Mouse (Mus musculus) embryonic facial prominence, embryonic 14.5 days (tissue): ENCODE results near the gene Fam149a. TPM values are rescaled to one million over a fixed set of nuclear protein-coding genes. Genes with fewer than 3 reads are reported as not detected.
"Not testable (repeated sequence)": the region's sequence is repeated elsewhere in the genome, so short reads cannot be mapped to it uniquely, and the experiment has no call there.

Source experiments
- ATAC-seq: fragments of 200-750 bp; cut with Nextera tagmentation; 2 replicates; pipeline ENCODE4 v1.8.0; 2017; ENCODE audit warnings: low read depth, moderate number of reproducible peaks, moderate TSS enrichment
- DNase-seq: peaks from one replicate; pipeline ENCODE4 v3.0.0-alpha.2; 2015; ENCODE audit warnings: low spot score
- H3K27ac ChIP-seq: fragments of 300-500 bp; sonication (generic); replicated peaks from 2 replicates; pipeline ENCODE4 v1.5.1; 2014; ENCODE audit warnings: low read depth, mild to moderate bottlenecking, low read length, moderate library complexity
- H3K27me3 ChIP-seq: fragments of 300-500 bp; sonication (generic); replicated peaks from 2 replicates; pipeline ENCODE4 v1.6.1; 2014; ENCODE audit warnings: low read length; ENCODE audit not compliant: control insufficient read depth, insufficient read depth
- H3K36me3 ChIP-seq: fragments of 300-500 bp; sonication (generic); 2 replicates; pipeline ENCODE4 v1.6.1; 2014; ENCODE audit warnings: low read length, mixed read lengths; ENCODE audit not compliant: control insufficient read depth, insufficient read depth
- H3K4me1 ChIP-seq: fragments of 300-500 bp; sonication (generic); 2 replicates; pipeline ENCODE4 v1.6.1; 2014; ENCODE audit warnings: antibody characterized with exemption, low read length; ENCODE audit not compliant: control insufficient read depth, insufficient read depth
- H3K4me2 ChIP-seq: fragments of 300-500 bp; sonication (generic); 2 replicates; pipeline ENCODE4 v1.6.1; 2014; ENCODE audit warnings: low read depth, mild to moderate bottlenecking, low read length, moderate library complexity, mixed read lengths
- H3K4me3 ChIP-seq: fragments of 300-500 bp; sonication (generic); 2 replicates; pipeline ENCODE4 v1.5.1; 2014; ENCODE audit warnings: low read depth, mild to moderate bottlenecking, low read length
- H3K9ac ChIP-seq: fragments of 300-500 bp; sonication (generic); 2 replicates; pipeline ENCODE4 v1.6.1; 2014; ENCODE audit warnings: low read depth, mild to moderate bottlenecking, low read length, moderate library complexity, mixed read lengths
- H3K9me3 ChIP-seq: fragments of 300-500 bp; sonication (generic); 2 replicates; pipeline ENCODE4 v1.6.1; 2016; ENCODE audit warnings: low read length; ENCODE audit not compliant: control insufficient read depth
- WGBS: fragments of 180-500 bp; shearing (Covaris S2); extraction: QIAGEN DNeasy Blood & Tissue Kit; methylation state at CpG from one replicate; pipeline ENCODE4 v1.1.7; 2014; 5-methylcytosine and 5-hydroxymethylcytosine counted together
- polyA plus RNA-seq: library from polyadenylated mRNA; unstranded; fragments of >200 nt; fragmentation: Nextera tagmentation; extraction: Ambion mirVana; gene quantifications from 2 replicates; pipeline ENCODE4 v1.2.1, GENCODE M21; 2014

The Fam149a gene
- polyA plus RNA-seq, 1 experiment from 2014 or later, result 17.6 TPM

DNA sequence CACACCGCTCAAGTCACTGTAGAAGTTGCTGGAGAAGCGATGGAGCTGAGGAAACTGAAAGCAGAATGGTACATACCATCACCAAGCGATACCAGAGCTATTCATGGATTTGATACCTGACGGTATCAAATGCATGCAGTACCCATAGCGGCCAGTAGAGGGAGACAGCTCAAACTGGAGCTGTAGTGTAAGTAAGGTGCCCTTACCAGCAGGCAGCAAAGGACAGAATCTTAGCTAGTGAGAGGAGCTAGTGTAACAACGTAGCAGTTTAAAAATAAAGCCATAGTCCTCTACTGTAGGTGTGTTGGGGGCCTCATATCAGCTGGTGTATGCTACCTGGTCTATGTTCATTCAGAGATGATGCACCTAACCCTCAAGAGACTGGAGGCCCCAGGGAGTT is 37.1 kb downstream of the Fam149a start:
- ATAC-seq (peak; percentile 57; the same call in 1 of the 2 replicates), DNase-seq (peak; percentile 72)
- no peak overlapping the region for H3K4me3 ChIP-seq
- no peak overlapping the region for H3K27ac ChIP-seq
- H3K36me3 ChIP-seq, result peaks cover 22% of the 10 kb centered on the region
- no peaks in the 10 kb centered on the region for H3K9me3 ChIP-seq
- H3K4me1 ChIP-seq, result no peaks in the 10 kb centered on the region
- WGBS, result 16% methylated on average over 6 of the region's 6 CpGs
- H3K9ac ChIP-seq, result no peak overlapping the region
- no peaks in the 10 kb centered on the region for H3K27me3 ChIP-seq
- no peak overlapping the region for H3K4me2 ChIP-seq

DNA sequence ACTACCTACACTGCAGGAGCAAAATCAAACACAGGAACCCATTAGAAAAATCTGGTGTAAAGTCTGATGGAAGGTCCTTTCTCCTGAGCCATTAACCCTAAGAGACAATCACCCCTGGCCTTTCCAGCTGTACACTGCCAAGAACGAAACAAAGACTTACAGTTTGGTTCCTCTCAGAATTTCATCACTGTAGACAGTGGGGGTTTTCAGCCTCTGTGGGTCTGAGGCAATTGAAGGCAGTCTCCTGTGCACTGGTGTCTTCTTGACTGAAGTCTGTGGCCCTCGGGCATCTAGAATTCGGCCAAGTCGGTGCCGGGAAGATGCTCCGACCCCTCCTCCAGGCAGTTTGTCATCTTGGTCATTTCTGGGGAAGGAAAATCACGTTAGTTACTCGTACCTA is 37.8 kb downstream of the Fam149a start:
- Histone ChIP-seq H3K4me2 (no peak overlapping the region), H3K27ac (no peak overlapping the region), H3K9ac (no peak overlapping the region), H3K9me3 (no peaks in the 10 kb centered on the region), H3K27me3 (no peaks in the 10 kb centered on the region), H3K36me3 (peaks cover 22% of the 10 kb centered on the region), H3K4me1 (no peaks in the 10 kb centered on the region), H3K4me3 (no peak overlapping the region)
- ATAC-seq, result no peak
- WGBS, result 83% methylated on average over 8 of the region's 8 CpGs
- no peak for DNase-seq

DNA sequence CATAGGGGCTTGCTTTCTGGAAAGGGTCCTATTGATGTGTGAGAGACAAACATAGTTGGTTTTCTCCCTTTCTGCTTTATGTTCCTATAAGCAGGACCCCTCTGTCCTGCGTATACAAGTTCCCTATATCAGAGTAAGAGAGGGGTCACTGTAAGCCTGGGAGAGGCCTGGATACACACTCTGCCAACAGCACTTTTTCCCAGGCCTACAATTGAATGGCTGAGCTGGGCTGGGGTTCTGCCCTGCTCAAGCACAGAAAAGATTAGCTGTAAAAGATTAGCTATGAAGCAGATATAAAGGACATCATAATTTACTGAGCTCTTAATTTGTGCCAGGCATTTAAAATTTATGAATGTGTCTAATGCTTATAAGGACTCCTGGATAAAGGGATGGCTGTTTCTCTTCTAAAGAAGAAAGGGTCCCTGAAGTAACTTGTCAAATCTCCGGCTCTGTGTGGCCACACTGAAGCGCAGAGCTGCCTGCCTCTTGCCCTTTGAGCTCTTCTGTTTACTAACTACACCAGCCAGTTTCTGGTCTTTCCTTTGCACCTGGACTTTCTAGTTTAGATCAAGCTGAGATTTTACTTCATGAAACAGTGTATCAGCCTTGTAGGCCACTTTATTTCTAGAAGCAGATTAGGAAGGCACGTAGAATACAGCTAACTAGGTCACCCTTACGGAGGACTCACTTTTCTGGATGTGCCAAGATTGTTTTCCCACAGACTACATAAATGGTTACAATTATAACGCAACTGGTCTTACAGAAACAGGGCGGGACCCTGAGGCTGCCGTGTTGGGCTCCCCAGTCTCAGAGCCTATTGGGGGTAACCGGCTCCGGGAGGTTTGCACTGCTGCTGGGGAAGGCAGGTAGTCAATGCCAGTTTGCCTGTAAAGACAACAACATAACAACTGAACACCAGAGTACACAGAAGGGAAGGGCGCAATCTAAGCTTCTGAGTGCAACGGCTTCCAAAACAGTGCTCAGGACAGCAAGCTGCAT is 40.2 kb downstream of the Fam149a start:
- Histone ChIP-seq H3K4me2 (no peak overlapping the region), H3K36me3 (peaks cover 11% of the 10 kb centered on the region; the same call in 1 of the 2 replicates), H3K9ac (no peak overlapping the region), H3K9me3 (no peaks in the 10 kb centered on the region), H3K4me1 (no peaks in the 10 kb centered on the region), H3K4me3 (no peak overlapping the region), H3K27ac (no peak overlapping the region), H3K27me3 (no peaks in the 10 kb centered on the region)
- ATAC-seq, result no peak
- no peak for DNase-seq
- WGBS, result 90% methylated on average over 12 of the region's 12 CpGs

DNA sequence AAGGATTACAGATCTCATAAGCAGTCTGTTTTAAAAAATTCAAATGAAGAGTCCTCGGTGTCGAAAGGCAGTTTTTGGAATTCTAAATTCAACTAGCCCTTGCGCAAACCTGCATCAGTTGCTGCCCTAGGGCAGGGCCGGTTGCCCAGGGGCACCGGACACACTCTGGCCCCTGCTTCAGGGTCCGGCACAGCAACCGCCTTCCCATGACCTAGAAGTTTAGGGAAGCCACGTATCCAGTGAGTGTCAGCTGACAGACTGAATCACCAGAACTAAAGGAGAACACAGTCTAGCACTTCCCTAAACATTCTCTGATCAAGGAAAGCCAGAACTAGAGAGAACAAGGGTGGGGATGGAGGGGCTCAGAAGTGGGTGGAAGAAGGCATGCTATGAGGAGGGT is 48.6 kb downstream of the Fam149a start:
- DNase-seq (no peak), ATAC-seq (0 out of 2 replicates have a peak, but pooled peaks have one; percentile 20)
- Histone ChIP-seq H3K4me1 (0 out of 2 replicates have a peak, but pooled peaks cover 7% of the 10 kb centered on the region), H3K27me3 (no peaks in the 10 kb centered on the region), H3K9ac (peak overlapping the region; percentile 70), H3K9me3 (no peaks in the 10 kb centered on the region), H3K36me3 (no peaks in the 10 kb centered on the region), H3K4me2 (peak overlapping the region; percentile 82), H3K4me3 (peak overlapping the region; percentile 65), H3K27ac (no peak overlapping the region)
- 4% methylated on average over 8 of the region's 8 CpGs for WGBS

DNA sequence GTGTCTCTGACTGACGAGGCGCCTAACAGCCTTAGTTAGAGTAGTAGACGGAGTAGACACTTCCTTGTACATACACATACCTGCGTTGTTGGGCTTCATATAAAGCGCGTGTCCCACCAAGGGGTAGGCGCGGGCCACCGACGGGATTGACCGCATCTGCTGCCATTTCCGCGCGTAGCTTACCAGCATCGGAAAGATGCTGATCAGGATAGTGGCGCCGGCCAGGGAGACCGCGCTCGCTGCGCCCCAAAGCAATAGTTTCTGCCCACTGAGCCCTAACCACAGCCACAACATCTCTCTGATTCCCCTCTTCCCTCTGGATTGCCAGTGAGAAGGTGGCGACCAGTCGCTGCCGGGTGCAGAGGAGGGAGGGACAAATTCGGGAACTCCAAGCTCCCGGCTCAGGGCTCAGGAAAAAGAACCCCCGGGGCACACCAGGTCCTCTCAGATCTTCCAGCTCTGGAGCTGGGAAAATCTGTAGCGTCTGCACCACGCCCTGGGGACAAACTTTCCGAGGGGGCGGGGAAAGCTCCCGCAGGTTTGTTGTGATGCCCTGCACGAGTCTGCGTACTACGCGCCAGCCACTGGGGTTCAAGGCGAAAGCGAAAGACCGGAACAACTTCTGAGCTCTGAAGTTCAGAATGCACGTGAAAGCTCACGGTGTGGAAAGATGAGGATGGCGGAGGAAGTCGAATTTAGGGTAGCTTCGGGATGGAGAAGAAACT is 49.2 kb downstream of the Fam149a start, which contains the start of gene Cyp4v3:
Gene Cyp4v3 (minus strand): TSS at position 532 of the 725 bp plus-strand sequence.
- WGBS, result under 1% methylated on average over 41 of the region's 44 CpGs
- H3K4me1 ChIP-seq, result 0 out of 2 replicates have a peak, but pooled peaks cover 7% of the 10 kb centered on the region

DNA sequence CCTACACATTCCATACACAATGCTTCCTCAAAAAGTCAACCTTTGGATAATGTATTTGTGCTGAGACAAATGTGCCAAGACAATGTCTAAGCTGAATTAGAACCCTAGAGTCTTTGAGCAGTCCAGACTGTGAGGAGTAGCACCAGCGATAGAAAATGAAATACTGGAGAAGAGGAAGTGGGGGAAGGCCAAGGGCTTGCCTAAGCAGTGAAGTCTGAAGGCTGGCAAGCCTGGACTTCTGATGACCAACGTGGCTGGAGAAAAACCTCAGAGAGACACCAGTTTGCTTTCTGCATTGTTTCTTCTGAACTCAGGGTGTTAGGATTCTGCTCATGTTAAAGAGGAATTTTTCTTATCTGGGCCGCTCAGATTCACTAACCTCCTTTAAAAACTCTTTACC is 51.2 kb downstream of the Fam149a start:
- H3K9ac ChIP-seq, result no peak overlapping the region
- DNase-seq (no peak), ATAC-seq (no peak)
- H3K4me2 ChIP-seq, result no peak overlapping the region
- no peaks in the 10 kb centered on the region for H3K27me3 ChIP-seq
- 0 out of 2 replicates have a peak, but pooled peaks cover 7% of the 10 kb centered on the region for H3K4me1 ChIP-seq
- H3K4me3 ChIP-seq, result no peak overlapping the region
- no peaks in the 10 kb centered on the region for H3K36me3 ChIP-seq
- H3K9me3 ChIP-seq, result no peaks in the 10 kb centered on the region
- 76% methylated on average over 3 of the region's 3 CpGs for WGBS
- no peak overlapping the region for H3K27ac ChIP-seq

More for the DNA sequence above, 49.2 kb downstream of the Fam149a start, which contains the start of gene Cyp4v3:
- peak within 1 kb of the TSS; percentile 65 for H3K4me3 ChIP-seq
- peak within 1 kb of the TSS; percentile 82 for H3K4me2 ChIP-seq
- H3K9me3 ChIP-seq, result no peaks in the 10 kb centered on the region
- ATAC-seq (peak; percentile 88), DNase-seq (peak; percentile 87)
- peak within 1 kb of the TSS; percentile 70 for H3K9ac ChIP-seq
- H3K27me3 ChIP-seq, result no peaks in the 10 kb centered on the region
- H3K27ac ChIP-seq, result no peak within 1 kb of the TSS
- H3K36me3 ChIP-seq, result no peaks in the 10 kb centered on the region

DNA sequence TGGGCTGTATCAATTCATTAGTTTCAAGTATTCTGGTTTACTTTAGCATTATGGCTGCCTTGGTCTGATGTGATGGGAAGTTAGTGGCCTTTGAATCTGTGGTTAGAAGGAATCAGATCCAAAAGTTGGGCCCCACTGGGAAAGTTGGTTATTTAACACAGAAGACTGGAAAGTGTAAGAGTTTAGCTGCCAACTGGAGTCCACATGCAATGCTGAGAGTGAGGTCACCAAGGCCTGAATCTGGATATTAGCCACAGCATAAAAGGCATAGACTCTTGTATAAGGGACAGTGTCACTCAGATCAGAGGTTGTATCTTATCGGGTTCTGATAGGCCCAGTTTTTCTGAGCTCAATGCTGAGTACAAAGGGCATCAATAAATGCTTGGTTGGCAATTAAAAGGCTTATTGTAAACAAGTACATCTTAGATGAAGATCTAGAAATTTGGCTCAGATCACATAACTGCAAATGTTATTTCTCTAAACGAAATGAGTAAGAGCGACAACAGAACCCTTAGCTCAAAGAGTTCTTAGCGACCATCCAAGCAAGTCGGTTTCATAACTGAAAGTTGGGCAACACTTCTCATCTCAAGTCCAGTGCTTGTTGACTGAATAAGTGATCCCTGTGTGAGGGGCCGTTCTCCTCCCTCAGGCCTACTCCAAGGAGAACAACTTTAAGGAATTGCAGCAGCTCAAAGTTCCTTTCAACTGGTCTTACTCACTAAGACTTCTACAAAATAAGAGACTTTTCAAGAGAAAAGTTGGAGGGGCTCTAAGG is 52.7 kb downstream of the Fam149a start:
- Histone ChIP-seq H3K4me2 (no peak overlapping the region), H3K36me3 (no peaks in the 10 kb centered on the region), H3K4me3 (no peak overlapping the region), H3K9me3 (no peaks in the 10 kb centered on the region), H3K27ac (no peak overlapping the region), H3K27me3 (no peaks in the 10 kb centered on the region), H3K9ac (no peak overlapping the region), H3K4me1 (0 out of 2 replicates have a peak, but pooled peaks cover 7% of the 10 kb centered on the region)
- WGBS, result 90% methylated on average over 6 of the region's 6 CpGs
- DNase-seq, result no peak
- no peak for ATAC-seq

DNA sequence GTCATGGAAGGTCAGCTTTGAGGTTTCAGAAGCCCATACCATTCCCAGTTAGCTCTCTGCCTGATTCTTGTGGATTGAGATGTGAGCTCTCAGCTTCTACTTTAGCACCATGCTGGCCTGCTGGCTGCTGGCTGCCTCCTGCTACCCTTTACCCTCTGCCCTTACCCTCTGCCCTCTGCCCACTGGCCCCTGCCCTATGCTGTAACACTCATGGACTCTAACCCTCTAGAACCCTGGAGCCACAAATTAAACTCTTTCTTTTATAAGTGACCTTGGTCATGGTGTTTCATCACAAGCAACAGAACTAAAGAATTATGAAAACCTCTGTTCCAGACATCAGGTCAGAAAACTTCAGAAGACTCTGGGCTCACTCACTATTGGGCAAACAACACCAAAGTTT is 55.0 kb downstream of the Fam149a start:
- DNase-seq, H3K4me2 ChIP-seq, H3K27ac ChIP-seq, ATAC-seq, H3K4me3 ChIP-seq, H3K27me3 ChIP-seq, H3K36me3 ChIP-seq, H3K9ac ChIP-seq, H3K4me1 ChIP-seq, H3K9me3 ChIP-seq: not testable (repeated sequence)
